Mouse (Mus musculus): Measurements from ENCODE around the gene Lrrc66.
A peak's percentile ranks its signal among the peaks of the same experiment; 100 is the strongest.

Lrrc66 gene

GRCm38 (mm10) chr5:73632291-73632690, at the start of gene Lrrc66:
TSS of gene Lrrc66 (minus strand) at chr5:73632526.
- no peak for DNase-seq

DNA sequence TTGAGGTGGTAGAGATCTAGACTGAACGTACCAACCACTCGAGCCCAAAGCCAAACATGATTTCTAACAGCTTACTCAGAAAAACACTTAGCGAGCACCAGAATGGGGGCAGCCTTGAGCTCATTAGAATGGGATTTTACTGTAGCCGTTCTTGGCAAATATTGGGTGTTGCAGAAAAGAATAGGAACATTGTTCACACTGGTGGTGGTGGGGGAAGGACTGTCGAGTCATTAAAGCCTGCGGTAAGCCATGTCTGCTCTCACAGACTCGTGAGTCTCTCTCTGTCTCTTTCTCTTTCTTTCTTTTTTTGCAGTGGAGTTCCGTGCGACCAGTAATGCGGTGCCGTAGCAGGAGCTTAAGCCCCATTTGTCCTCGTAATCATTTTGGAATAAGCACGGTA, 44.3 kb upstream of the Lrrc66 start:
- no peak for DNase-seq

GRCm38 (mm10) chr5:73675604-73676003, 43.3 kb upstream of the Lrrc66 start:
- DNase-seq = no peak

DNA sequence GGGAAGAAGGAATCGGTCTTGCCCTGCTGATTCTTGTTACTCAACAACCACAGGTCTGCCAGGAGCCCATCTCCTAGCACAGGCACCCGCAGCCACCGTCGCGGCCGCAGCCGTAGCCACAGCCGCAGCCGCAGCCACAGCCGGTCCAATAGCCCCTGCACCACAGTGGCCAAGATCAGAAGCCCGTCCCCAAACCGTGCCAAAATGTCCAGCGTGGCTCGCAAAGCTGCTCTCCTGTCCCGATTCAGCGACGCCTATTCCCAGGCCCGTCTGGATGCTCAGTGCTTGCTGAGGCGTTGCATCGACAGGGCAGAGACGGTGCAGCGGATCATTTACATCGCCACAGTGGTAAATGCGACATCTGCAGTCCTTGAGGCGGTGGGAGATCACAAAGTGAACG, 37.1 kb upstream of the Lrrc66 start:
- DNase-seq = no peak

DNA sequence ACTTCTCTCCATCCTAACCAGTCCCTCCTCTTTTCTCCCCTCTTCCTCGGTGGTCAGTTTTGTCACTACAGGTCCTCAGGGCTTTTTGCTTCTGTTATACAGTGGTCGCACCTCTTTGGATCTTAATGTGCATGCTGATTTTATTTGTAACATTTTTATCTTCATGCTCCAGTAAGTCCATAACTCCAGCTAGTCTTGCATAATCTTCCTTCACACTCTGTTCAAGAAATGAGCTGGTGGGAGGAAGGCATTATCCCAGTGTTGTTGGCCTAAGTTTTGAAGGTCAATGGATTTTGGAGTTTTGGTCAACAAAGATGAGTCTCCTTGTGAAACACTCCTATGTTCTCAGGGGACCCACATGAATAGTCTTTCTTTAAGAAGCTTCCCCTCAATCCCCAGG, 35.6 kb upstream of the Lrrc66 start:
- no peak for DNase-seq

GRCm38 (mm10) chr5:73666695-73667094, 34.4 kb upstream of the Lrrc66 start:
- DNase-seq = no peak

DNA sequence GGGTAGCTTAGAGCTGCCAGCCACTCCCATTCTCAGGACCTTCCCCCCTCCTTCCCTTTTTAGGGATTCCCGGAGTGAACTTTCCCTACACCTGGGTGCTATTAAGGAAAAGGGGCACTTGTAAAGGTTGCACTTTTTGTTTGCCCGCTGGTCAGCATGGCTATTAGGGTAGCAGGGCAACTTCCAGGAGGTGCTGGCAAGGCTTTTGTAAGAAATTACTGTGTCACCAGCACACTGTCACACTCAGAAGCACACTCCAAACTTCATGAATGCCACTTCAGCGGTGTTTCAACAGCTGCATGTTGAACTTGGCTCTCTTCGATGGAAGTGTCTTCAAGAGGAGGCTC, 19.5 kb upstream of the Lrrc66 start:
- DNase-seq = peak; percentile 74

- DNase-seq = no peak
These were observed 18.9 kb upstream of the Lrrc66 start, which contains the start of gene Spata18 for GRCm38 (mm10) chr5:73651061-73651854. TSS of gene Spata18 (plus strand) at chr5:73651379.

DNA sequence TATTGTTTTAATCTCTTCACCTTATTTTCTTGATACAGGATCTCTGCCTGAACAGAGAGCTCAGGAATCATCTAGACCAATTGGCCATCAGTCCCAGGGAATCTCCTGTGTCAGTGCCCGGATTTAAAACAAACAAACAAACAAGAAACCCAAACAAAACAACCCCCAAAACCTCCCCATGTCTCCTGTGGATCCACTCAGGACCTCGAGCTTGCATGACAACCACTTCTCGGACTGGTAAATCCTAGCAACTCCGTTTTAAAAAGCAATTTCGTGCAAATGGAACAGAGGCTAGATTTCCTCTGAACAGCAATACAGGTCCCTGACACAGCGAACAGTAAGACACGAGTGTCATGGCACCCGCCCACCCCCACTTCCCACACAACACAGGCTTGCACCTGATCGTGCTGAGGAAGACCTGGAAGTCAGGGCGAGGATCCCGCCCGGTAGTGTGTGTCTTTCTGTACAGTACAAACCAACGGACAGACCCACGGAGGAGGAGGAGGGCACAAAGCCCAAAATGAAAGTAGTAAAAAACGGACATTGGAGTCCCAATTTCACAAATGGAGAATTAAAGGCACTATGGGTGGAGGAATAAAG, 18.1 kb upstream of the Lrrc66 start:
- DNase-seq = peak; percentile 25

DNA sequence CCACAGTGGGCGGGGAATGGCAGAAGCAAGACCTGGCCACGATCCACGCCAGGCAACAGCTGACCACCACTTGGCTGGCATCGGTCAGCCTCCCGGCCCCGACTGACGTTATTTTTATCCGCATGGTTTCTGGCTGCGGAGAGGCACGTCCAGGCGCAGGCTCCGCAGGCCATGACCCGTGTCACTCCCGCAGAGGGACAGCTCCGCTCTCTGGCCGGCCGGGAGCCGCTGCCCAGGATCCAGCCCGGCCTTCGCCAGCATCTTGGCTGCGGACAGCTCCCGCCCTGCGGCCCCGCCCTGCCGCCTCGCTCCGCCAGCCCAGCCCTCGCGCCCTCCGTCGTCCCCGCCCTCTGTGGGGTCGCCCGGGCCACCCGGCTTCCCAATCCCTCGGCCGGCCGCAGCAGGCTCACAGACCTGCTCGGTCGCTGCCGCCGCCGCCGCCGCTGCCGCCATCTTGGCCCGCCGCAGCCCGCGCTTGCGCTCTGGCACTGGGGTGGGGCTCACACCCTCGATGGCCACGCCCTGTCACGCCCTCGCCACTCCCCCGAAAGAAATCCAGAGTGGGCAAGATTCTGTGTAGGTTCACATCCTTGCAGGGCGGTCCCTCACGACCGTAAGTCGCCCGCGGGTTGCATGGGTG, 15.1 kb upstream of the Lrrc66 start, which contains the start of gene Sgcb:
Gene Sgcb (minus strand): TSS at position 530 of the 640 bp plus-strand sequence.
- DNase-seq = peak; percentile 90

- peak; percentile 49 for DNase-seq
These were observed 9.8 kb upstream of the Lrrc66 start for GRCm38 (mm10) chr5:73642091-73642490.

- DNase-seq = no peak
These were observed 8.7 kb upstream of the Lrrc66 start for GRCm38 (mm10) chr5:73641058-73641457.

DNA sequence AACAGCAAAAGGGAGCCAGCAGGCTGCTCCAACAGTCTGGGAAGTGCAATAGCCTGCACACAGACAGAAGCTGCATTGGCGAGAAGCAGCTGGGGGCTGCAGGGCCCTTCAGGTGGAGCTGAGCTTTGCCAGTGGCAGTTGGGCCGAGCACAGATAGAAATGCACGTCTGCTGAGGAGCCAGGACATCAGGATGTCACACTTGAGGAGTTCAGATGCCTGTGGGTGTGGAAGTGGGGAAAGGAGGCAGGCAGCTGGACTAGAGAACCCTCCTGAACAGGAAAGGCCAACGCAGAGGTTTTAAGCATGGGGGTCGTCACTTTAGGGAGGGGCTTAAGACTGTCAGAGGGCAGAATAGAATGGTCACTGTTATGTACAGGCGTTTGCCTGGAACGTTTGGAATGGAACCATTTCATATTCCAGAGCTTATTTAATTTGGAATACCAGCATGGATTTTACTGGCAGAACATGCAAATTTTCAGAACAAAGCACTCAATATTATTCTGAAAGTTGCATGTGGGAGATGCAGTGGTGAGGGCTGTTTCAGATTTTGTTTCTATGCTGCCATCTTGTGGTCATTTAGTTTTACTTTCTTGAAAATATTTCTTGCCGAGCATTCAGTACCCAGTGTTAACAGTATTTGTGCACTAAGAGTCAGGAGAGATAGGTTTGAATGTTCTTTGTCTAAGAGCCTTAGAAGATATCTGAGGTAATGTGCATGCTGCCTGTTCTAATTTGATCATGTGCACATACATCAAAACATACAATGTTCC, 5.2 kb upstream of the Lrrc66 start:
- peak; percentile 29 for DNase-seq

DNA sequence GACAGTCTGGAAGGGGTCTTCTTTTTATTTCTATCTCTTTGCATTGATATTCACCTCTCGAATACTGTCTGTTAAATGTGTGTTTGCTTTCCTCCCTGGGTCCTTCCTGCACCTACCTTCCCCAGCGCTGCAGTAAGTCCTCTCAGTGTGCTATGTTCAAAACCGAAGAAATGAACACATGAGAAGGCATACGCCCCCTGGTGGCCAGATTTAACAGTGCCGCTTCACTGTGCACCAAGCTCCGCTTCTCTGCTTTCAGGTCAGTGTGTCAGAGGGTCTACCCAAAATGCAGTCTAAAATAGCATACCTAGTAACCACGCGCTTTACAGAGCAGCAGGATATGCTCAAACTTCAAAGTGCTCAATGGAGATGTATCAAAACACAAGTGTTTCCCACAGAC, 815 bp upstream of the Lrrc66 start:
- DNase-seq = peak; percentile 84

GRCm38 (mm10) chr5:73631001-73631558, 1.2 kb downstream of the Lrrc66 start:
- no peak for DNase-seq

DNA sequence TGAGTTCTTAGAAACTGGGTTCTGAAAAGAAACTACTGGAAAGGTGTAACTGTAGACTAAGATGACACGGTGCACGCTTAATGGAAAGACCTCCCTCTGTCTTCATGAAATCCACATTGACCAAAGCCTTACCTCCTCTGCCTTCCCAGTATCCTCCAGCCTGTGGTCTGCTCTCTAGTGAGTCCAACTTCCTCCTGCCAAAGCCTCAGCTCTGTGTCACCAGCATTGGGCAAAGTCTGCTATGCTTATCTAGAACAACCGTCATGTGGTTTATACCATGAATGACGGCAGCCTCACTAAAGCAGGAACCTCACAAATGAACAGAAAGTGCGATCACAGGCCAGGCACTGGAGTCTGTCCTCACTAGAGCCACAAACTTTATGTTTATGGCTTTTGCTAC, 2.2 kb downstream of the Lrrc66 start:
- DNase-seq = peak; percentile 28

- DNase-seq = no peak
These were observed 4.3 kb downstream of the Lrrc66 start for GRCm38 (mm10) chr5:73627991-73628390.

GRCm38 (mm10) chr5:73627559-73627958, 4.8 kb downstream of the Lrrc66 start:
- DNase-seq = no peak

- no peak for DNase-seq
These were observed 5.5 kb downstream of the Lrrc66 start for GRCm38 (mm10) chr5:73626842-73627241.

- no peak for DNase-seq
These were observed 6.8 kb downstream of the Lrrc66 start for GRCm38 (mm10) chr5:73625505-73625904.

- no peak for DNase-seq
These were observed 13.4 kb downstream of the Lrrc66 start for GRCm38 (mm10) chr5:73618969-73619368.

GRCm38 (mm10) chr5:73615211-73615610, 17.1 kb downstream of the Lrrc66 start:
- DNase-seq = no peak

- DNase-seq = no peak
These were observed 19.0 kb downstream of the Lrrc66 start for GRCm38 (mm10) chr5:73613296-73613695.
